Mouse (Mus musculus): ENCODE results near the gene Psma4. TPM values are rescaled to one million over a fixed set of nuclear protein-coding genes. Genes with fewer than 3 reads are reported as not detected.

Psma4 gene
- polyA plus RNA-seq, 1 experiment, result 166 TPM

GRCm38 (mm10) chr9:54981291-54982191 is 31.0 kb downstream of the Psma4 start:
- DNase-seq (ENCODE audit: extremely low spot score in 1 of 2, low spot score in 1 of 2), result no peak

GRCm38 (mm10) chr9:54982401-54982800 is 31.8 kb downstream of the Psma4 start:
- no peak for DNase-seq (ENCODE audit: extremely low spot score in 1 of 2, low spot score in 1 of 2)

DNA sequence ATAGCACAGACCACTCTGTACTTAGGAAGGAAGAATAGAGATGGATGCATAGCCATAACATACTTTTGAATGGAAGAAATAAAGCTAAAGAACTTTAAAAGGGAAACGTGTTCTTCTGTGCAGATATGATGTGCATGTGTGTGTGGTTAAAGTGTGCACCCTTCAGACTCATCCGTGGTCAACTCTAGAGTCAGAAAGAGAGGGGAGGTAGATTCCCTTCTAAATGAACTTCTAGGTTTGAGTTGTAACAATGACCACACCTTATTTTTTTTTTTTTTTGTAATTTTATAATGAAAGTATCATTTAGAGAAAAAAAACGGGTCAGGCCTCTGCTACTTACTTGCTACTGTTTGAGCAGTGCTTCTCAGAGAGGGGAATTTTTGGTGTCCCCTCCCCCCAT is 39.8 kb downstream of the Psma4 start:
- DNase-seq (ENCODE audit: extremely low spot score in 1 of 2, low spot score in 1 of 2), result no peak

- DNase-seq (ENCODE audit: extremely low spot score in 1 of 2, low spot score in 1 of 2), result no peak
These were observed 43.8 kb downstream of the Psma4 start for GRCm38 (mm10) chr9:54994381-54994780.

- no peak for DNase-seq (ENCODE audit: extremely low spot score in 1 of 2, low spot score in 1 of 2)
These were observed 45.1 kb downstream of the Psma4 start for GRCm38 (mm10) chr9:54995645-54996044.

- DNase-seq (ENCODE audit: extremely low spot score in 1 of 2, low spot score in 1 of 2), result no peak
These were observed 53.0 kb downstream of the Psma4 start for GRCm38 (mm10) chr9:55003609-55004008.

Other genes starting within 250 kb of the Psma4 start
- 63.2 and 66.1 TPM in 2 replicates for gene Wdr61, start 216.3 kb upstream of the Psma4 start, polyA plus RNA-seq (2012; rRNA removed)
- 10.8 and 16.7 TPM in 2 replicates for gene Crabp1, start 186.0 kb upstream of the Psma4 start, polyA plus RNA-seq (2012; rRNA removed)
- 26.9 and 30.1 TPM in 2 replicates for gene Ireb2, start 87.0 kb upstream of the Psma4 start, polyA plus RNA-seq (2012; rRNA removed)
- 1.3 and 1.6 TPM in 2 replicates for gene Hykk, start 33.5 kb upstream of the Psma4 start, polyA plus RNA-seq (2012; rRNA removed)
- 0.34 TPM in 1 of 2 replicates, not detected in the other for gene AY074887, start 208 bp downstream of the Psma4 start, polyA plus RNA-seq (2012; rRNA removed)
- gene Chrna5, start 30.1 kb downstream of the Psma4 start, polyA plus RNA-seq (2012; rRNA removed), result 1.5 and 2.2 TPM in 2 replicates
- gene Chrna3, start 75.8 kb downstream of the Psma4 start, polyA plus RNA-seq (2012; rRNA removed), result 2.1 and 2.9 TPM in 2 replicates
- gene Chrnb4, start 98.0 kb downstream of the Psma4 start, polyA plus RNA-seq (2012; rRNA removed), result 3.1 and 3.2 TPM in 2 replicates
- gene Ube2q2, start 198.1 kb downstream of the Psma4 start, polyA plus RNA-seq (2012; rRNA removed), result 39.4 and 41.3 TPM in 2 replicates